Mouse (Mus musculus): ENCODE data around the gene Adal.
"Not testable (repeated sequence)": the region's sequence is repeated elsewhere in the genome, so short reads cannot be mapped to it uniquely, and the experiment has no call there.

The Adal gene

DNA sequence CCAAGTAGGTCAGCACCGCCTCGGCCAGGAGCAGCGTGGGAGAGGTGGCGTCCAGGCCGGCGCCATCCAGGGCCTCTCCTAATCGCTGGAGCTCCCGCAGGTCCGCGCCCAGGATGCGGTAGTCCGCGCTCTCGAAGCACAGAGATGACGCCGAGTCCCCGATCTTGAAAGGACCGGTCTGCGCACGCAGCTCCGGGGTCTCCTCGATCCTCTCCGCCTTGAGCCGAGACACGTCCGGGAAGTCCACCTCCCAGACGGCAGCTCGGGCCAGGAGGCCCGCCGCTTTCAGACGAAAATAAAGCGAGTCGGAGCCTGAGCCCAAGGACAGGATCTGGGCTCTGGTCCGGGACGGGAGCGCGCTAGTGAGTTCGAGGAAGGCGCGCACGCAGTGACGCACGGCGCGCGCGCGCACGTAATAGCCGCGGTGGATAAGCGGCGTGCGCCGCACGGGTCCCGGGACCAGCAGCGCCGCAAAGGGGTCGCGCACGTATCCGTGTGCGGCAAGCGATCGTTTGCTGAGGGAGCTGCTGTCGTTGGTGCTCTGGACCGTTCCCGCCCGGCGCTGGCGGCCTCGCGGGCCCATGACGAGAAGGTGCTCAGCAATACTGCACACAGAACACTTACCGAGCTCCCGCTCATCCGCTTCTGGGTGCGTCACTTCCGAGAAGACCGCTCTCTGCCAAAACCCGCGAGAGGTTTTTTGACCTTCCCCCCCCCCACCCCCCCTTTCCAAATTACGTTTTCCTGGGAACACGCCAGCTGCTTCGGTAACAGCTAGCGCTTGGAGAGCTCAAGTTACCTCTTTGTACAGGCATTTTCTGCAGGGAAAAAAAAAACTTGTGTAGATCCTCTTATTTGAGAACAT, at the start of gene Adal, which contains the start of gene Lcmt2:
Adal (plus strand) TSS at position 411 of the 865 bp plus-strand sequence.
Lcmt2 (minus strand) TSS at position 636 of the 865 bp plus-strand sequence.
- peak; percentile 94 for DNase-seq (ENCODE audit: extremely low spot score)

GRCm38 (mm10) chr2:121102051-121102450, 38.2 kb upstream of the Adal start:
- DNase-seq (ENCODE audit: extremely low spot score), result peak; percentile 42

- no peak for DNase-seq (ENCODE audit: extremely low spot score)
These were observed 34.3 kb upstream of the Adal start for GRCm38 (mm10) chr2:121105940-121106339.

- no peak for DNase-seq (ENCODE audit: extremely low spot score)
These were observed 30.5 kb upstream of the Adal start, which contains the start of gene Tgm7 for GRCm38 (mm10) chr2:121109695-121110094. TSS of gene Tgm7 (minus strand) at chr2:121109795.

DNA sequence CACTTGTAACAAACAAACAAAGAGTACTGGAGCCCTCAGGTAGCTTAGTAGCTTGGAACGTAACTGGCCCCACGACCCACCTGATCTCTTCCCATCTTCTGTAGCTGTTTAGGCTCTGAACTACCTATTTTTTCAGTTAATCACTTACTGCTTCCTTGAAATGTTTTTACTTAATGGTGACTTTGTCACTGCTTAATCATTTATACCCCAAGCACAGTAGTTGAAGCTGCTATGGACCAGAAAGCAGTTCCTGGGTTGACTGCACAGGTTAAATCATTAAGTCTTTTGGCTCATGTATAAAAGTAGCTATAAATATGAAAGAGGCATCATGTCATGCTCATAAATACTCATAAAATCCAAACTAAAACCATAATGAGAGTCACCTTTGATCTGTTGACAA, 24.8 kb upstream of the Adal start:
- DNase-seq (ENCODE audit: extremely low spot score), result no peak

GRCm38 (mm10) chr2:121119260-121119659, 21.0 kb upstream of the Adal start:
- DNase-seq (ENCODE audit: extremely low spot score), result no peak

- DNase-seq (ENCODE audit: extremely low spot score), result not testable (repeated sequence)
These were observed 13.9 kb upstream of the Adal start for GRCm38 (mm10) chr2:121126302-121126701.

DNA sequence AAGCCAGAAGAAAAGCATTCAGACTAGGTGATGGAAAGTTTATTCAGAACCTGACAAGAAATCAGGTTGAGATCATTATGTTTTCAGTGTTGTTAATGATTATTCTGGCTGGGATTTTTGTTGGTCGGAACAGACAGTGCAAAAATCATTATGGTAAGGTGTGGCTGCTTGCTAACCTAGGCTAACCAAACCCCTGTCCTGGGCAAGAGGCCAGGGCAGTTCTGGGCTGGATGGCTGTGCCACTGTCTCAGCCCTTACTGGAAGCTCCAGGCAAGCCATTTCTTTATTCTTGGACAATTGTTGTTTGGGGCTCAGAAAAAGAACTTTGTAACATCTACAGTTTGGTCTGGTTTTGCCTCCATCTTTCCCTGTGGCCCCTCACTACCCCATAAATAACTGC, 12.7 kb upstream of the Adal start:
- DNase-seq (ENCODE audit: extremely low spot score), result no peak

- DNase-seq (ENCODE audit: extremely low spot score), result no peak
These were observed 11.2 kb upstream of the Adal start for GRCm38 (mm10) chr2:121128865-121129620.

DNA sequence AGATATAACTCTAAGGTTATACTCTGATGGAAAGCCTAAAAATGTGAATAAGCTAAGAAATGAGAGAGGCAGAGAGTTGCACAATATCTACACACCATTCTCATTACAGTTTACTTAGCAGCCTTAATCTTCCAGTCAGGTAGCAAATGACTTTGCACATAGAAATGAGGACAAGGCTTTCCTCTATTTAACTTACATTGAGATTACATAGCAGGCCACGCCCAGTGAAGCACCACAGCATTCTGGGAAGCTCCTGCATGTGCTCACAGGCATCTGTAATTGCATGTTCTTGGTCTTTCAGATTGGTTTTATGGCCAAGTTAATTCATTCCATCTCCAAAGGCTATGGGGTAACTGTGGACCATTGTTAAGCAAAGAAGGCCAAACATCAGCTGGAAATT, 7.4 kb upstream of the Adal start:
- no peak for DNase-seq (ENCODE audit: extremely low spot score)

- no peak for DNase-seq (ENCODE audit: extremely low spot score)
These were observed 2.9 kb upstream of the Adal start for GRCm38 (mm10) chr2:121137371-121137770.

GRCm38 (mm10) chr2:121139266-121140017, 786 bp upstream of the Adal start:
- DNase-seq (ENCODE audit: extremely low spot score), result no peak

DNA sequence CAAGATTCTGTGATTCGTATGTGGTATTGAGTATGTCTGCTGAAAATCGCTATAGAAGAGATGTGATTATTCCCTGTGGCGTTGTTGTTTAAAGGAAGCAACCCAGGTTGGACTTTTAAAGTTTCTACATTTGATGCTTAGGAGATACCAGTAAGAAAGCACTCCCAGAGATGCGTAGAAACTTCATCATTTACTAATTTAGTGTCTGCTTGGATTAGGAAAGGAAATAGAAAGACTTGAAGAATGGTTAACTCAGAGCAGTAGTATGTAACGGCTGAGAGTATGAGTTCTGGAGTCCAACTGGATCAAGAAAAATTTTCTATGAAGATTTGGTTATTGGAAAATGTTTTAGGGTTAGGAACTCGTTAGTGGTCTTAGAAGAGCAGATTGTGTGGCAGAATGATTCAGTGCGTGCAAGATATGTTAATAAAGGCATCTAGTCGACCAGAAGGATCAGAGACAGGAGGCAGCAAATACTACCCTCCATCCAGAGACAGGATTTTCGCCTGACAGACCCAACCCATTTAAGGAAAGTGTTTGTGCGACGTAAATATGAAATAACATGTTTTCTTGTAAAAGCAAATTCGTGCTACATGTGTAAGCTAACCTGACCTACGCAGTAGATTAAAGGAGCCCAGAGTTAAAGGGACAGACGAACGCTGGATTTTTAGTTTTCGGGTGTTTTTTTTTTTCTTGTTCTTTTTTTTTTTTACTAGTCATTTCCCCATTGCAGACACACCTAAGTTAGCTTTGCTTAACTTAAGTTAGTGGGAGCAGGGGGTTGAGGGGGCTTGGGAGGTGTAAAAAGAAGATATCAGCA, 1.2 kb downstream of the Adal start:
- no peak for DNase-seq (ENCODE audit: extremely low spot score)

- no peak for DNase-seq (ENCODE audit: extremely low spot score)
These were observed 2.2 kb downstream of the Adal start for GRCm38 (mm10) chr2:121142415-121142814.

- no peak for DNase-seq (ENCODE audit: extremely low spot score)
These were observed 9.5 kb downstream of the Adal start for GRCm38 (mm10) chr2:121149679-121150078.

DNA sequence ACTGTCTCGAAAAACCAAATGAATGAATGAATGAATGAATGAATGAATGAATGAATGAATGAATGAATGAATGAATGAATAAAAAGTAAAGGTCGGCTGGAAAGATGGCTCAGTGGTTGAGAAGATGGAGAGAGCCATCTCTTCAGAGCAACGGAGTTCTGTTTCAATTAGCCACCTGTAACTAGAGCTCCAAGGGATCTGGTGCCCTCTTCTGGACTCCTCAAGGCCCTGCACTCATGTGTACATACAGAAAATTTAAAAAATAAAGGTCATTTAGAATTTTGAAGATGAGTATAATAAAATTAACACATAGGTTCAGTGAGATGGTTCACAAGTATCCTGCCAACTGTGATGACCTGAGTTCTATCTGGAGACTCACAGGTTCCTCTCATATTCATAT, 12.9 kb downstream of the Adal start:
- no peak for DNase-seq (ENCODE audit: extremely low spot score)

DNA sequence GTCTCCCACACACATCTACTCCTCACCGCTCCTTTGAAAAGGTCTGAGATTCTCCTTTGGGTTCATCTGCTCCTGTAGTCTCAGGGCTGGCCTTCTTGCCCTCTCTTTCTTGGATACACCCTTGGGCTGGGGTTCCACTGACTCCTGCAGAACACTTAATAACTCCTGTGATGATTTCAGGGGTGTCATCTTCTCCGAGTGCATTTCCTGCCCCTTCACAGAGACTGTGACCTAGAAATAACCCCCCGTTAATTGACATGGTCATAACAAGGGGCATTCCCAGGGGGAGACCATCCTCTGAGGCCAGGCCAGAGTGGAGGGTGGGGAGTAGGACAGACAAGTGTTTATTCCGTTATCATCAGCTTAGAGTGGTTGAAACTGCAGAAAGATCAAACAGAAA, 28.9 kb downstream of the Adal start:
- no peak for DNase-seq (ENCODE audit: extremely low spot score)

DNA sequence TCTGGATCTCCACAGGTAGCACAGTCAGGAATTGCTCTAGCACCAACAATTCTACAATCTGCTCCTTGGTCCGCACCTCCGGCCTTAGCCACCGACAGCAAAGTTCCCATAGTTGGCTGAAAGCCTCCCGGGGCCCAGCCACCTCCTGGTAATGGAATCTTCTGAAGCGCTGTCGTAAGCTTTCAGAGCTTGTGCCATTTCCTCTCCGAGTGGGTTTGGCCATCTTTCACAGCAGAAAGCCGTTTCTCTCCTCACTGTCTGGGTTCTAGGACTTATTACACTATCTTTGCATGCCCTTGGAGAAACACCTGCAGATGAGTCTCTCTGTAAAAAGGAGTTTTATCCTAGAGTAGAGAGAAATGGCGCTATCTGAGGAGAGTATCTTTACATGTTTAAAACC, 29.7 kb downstream of the Adal start:
- DNase-seq (ENCODE audit: extremely low spot score), result no peak

GRCm38 (mm10) chr2:121170481-121170971, 30.3 kb downstream of the Adal start, which contains the start of gene Tubgcp4:
TSS of gene Tubgcp4 (plus strand) at chr2:121170654.
- DNase-seq (ENCODE audit: extremely low spot score), result no peak

GRCm38 (mm10) chr2:121170980-121171742, 30.9 kb downstream of the Adal start, which contains the start of gene Zscan29:
TSS of gene Zscan29 (minus strand) at chr2:121171125.
- DNase-seq (ENCODE audit: extremely low spot score), result peak; percentile 88

Data from embryo, embryonic 9.5 days (tissue).